Mouse (Mus musculus) midbrain, postnatal 0 days (tissue): ENCODE data around the gene Rtn4. TPM values are rescaled to one million over a fixed set of nuclear protein-coding genes. Genes with fewer than 3 reads are reported as not detected.
A peak's percentile ranks its signal among the peaks of the same experiment; 100 is the strongest.

Experiments used
- ATAC-seq: fragments of 200-750 bp; cut with Nextera tagmentation; 2 replicates; pipeline ENCODE4 v1.8.0; 2017; ENCODE audit warnings: moderate number of reproducible peaks, mild to moderate bottlenecking, moderate TSS enrichment, moderate library complexity; ENCODE audit not compliant: low FRiP score
- DNase-seq: peaks from one replicate; pipeline ENCODE4 v3.0.0-alpha.2; 2015; ENCODE audit warnings: low spot score
- H3K27ac ChIP-seq: fragments of 300-500 bp; sonication (generic); 2 replicates; pipeline ENCODE4 v1.5.1; 2014; ENCODE audit warnings: low read depth, mild to moderate bottlenecking, low read length, mixed read lengths
- H3K27me3 ChIP-seq: fragments of 300-500 bp; sonication (generic); 2 replicates; pipeline ENCODE4 v1.6.1; 2014; ENCODE audit warnings: low read length, control low read depth, mixed read lengths; ENCODE audit not compliant: insufficient read depth
- H3K36me3 ChIP-seq: fragments of 300-500 bp; sonication (generic); 2 replicates; pipeline ENCODE4 v1.6.1; 2014; ENCODE audit warnings: low read length, control low read depth, mixed read lengths; ENCODE audit not compliant: insufficient read depth
- H3K4me1 ChIP-seq: fragments of 300-500 bp; sonication (generic); 2 replicates; pipeline ENCODE4 v1.6.1; 2014; ENCODE audit warnings: mild to moderate bottlenecking, control low read depth, antibody characterized with exemption, low read length, mixed read lengths; ENCODE audit not compliant: insufficient read depth
- H3K4me2 ChIP-seq: fragments of 300-500 bp; sonication (generic); 2 replicates; pipeline ENCODE4 v1.6.1; 2014; ENCODE audit warnings: low read depth, mild to moderate bottlenecking, low read length, mixed read lengths; ENCODE audit not compliant: poor library complexity, severe bottlenecking
- H3K4me3 ChIP-seq: fragments of 300-500 bp; sonication (generic); 2 replicates; pipeline ENCODE4 v1.5.1; 2014; ENCODE audit warnings: low read depth, mild to moderate bottlenecking, low read length, moderate library complexity
- H3K9ac ChIP-seq: fragments of 300-500 bp; sonication (generic); replicated peaks from 2 replicates; pipeline ENCODE4 v1.6.1; 2014; ENCODE audit warnings: mild to moderate bottlenecking, low read length, moderate library complexity, mixed read lengths; ENCODE audit not compliant: poor library complexity, severe bottlenecking
- H3K9me3 ChIP-seq: fragments of 300-500 bp; sonication (generic); 2 replicates; pipeline ENCODE4 v1.6.1; 2016; ENCODE audit warnings: low read length, control low read depth
- CTCF ChIP-seq: IDR thresholded peaks from 2 replicates; pipeline ENCODE4 v1.5.1; 2016; ENCODE audit warnings: antibody characterized with exemption, mild to moderate bottlenecking
- WGBS: fragments of 180-500 bp; shearing (Covaris S2); extraction: QIAGEN DNeasy Blood & Tissue Kit; methylation state at CpG from one replicate; pipeline ENCODE4 v1.1.7; 2014; 5-methylcytosine and 5-hydroxymethylcytosine counted together
- polyA plus RNA-seq: library from polyadenylated mRNA; unstranded; fragments of >200 nt; fragmentation: Nextera tagmentation; extraction: Ambion mirVana; gene quantifications from 2 replicates; pipeline ENCODE4 v1.2.1, GENCODE M21; 2015
- total RNA-seq: library from RNA; depleted of rRNA; stranded (reverse); fragments of >200 nt; gene quantifications from 2 replicates; pipeline ENCODE4 v1.2.3, GENCODE M21; 2014; rRNA removed

Gene Rtn4
- total and polyA plus RNA-seq, 2 experiments from 2014 or later, result 153 to 322 TPM

GRCm38 (mm10) chr11:29787473-29787872, 94.7 kb downstream of the Rtn4 start:
- TF ChIP-seq CTCF, result no peak
- peaks cover 3% of the 10 kb centered on the region; the same call in 1 of the 2 replicates for H3K4me1 ChIP-seq
- 31% methylated on average over 5 of the region's 5 CpGs for WGBS
- no peak overlapping the region for H3K4me2 ChIP-seq
- peaks cover 22% of the 10 kb centered on the region for H3K36me3 ChIP-seq
- no peak for ATAC-seq
- no peaks in the 10 kb centered on the region for H3K27me3 ChIP-seq
- no peak overlapping the region for H3K27ac ChIP-seq
- H3K9ac ChIP-seq, result no peak overlapping the region
- DNase-seq, result no peak
- H3K9me3 ChIP-seq, result no peaks in the 10 kb centered on the region
- H3K4me3 ChIP-seq, result no peak overlapping the region

GRCm38 (mm10) chr11:29788499-29788898, 95.8 kb downstream of the Rtn4 start:
- Histone ChIP-seq H3K27ac (0 out of 2 replicates have a peak overlapping the region, but pooled peaks have one; percentile 48), H3K4me2 (no peak overlapping the region), H3K36me3 (peaks cover 18% of the 10 kb centered on the region; the same call in 1 of the 2 replicates), H3K4me1 (peaks cover 3% of the 10 kb centered on the region; the same call in 1 of the 2 replicates), H3K9me3 (no peaks in the 10 kb centered on the region), H3K4me3 (no peak overlapping the region), H3K27me3 (no peaks in the 10 kb centered on the region), H3K9ac (no peak overlapping the region)
- DNase-seq, result no peak
- WGBS, result 3% methylated on average over 1 of the region's 1 CpGs
- no peak for TF ChIP-seq CTCF
- ATAC-seq, result peak; percentile 12; the same call in 1 of the 2 replicates

GRCm38 (mm10) chr11:29788921-29789638, 96.3 kb downstream of the Rtn4 start:
- H3K4me2 ChIP-seq, result no peak overlapping the region
- 62% methylated on average over 6 of the region's 6 CpGs for WGBS
- TF ChIP-seq CTCF, result no peak
- H3K9me3 ChIP-seq, result no peaks in the 10 kb centered on the region
- H3K4me1 ChIP-seq, result peaks cover 3% of the 10 kb centered on the region; the same call in 1 of the 2 replicates
- H3K27ac ChIP-seq, result peak overlapping the region; percentile 48
- DNase-seq, result peak; percentile 82
- peak; percentile 87 for ATAC-seq
- no peak overlapping the region for H3K4me3 ChIP-seq
- no peak overlapping the region for H3K9ac ChIP-seq
- H3K36me3 ChIP-seq, result peaks cover 23% of the 10 kb centered on the region; the same call in 1 of the 2 replicates
- no peaks in the 10 kb centered on the region for H3K27me3 ChIP-seq

DNA sequence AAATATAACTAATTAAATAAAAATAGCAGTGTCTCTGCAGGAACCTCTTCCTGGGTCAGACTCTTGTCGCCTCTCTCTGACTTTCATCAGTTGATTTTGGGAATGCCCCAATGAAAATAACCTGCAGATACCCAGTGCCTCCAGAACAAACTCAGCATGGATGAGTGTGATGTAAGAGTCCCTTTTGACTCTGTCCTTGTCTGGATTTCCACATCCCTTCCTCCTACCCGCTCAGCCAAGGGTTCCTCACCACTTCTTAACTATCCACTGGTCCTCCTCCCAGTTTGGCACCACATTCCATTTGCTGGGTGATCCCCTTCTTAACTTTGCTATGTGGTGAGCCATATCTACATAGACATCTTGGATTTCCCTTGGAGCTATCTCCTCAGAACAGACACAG, 98.0 kb downstream of the Rtn4 start:
- no peaks in the 10 kb centered on the region for H3K27me3 ChIP-seq
- DNase-seq (no peak), ATAC-seq (no peak)
- WGBS, result 80% methylated on average over 2 of the region's 2 CpGs
- TF ChIP-seq CTCF, result no peak
- peaks cover 32% of the 10 kb centered on the region; the same call in 1 of the 2 replicates for H3K36me3 ChIP-seq
- no peak overlapping the region for H3K4me3 ChIP-seq
- H3K9ac ChIP-seq, result no peak overlapping the region
- H3K4me1 ChIP-seq, result peaks cover 3% of the 10 kb centered on the region; the same call in 1 of the 2 replicates
- H3K9me3 ChIP-seq, result no peaks in the 10 kb centered on the region
- H3K4me2 ChIP-seq, result no peak overlapping the region
- H3K27ac ChIP-seq, result no peak overlapping the region

Other genes with a start within 250 kb of the Rtn4 start
- gene Prorsd1, start 177.9 kb upstream of the Rtn4 start, total RNA-seq, result 1.2 and 3.2 TPM in 2 replicates
- gene Prorsd1, start 177.9 kb upstream of the Rtn4 start, polyA plus RNA-seq, result 7.8 and 8.9 TPM in 2 replicates
- 19.7 and 34.3 TPM in 2 replicates for gene Mtif2, start 166.5 kb upstream of the Rtn4 start, total RNA-seq
- 30.5 and 35.9 TPM in 2 replicates for gene Mtif2, start 166.5 kb upstream of the Rtn4 start, polyA plus RNA-seq
- gene Clhc1, start 145.0 kb upstream of the Rtn4 start, total RNA-seq, result 1.2 TPM in 1 of 2 replicates, not detected in the other
- gene Clhc1, start 145.0 kb upstream of the Rtn4 start, polyA plus RNA-seq, result 0.15 TPM in 1 of 2 replicates, not detected in the other
- 314 and 575 TPM in 2 replicates for gene Rps27a, start 144.8 kb upstream of the Rtn4 start, total RNA-seq
- 518 and 553 TPM in 2 replicates for gene Rps27a, start 144.8 kb upstream of the Rtn4 start, polyA plus RNA-seq
- 0.66 and 1.2 TPM in 2 replicates for gene 4931440F15Rik, start 132.7 kb downstream of the Rtn4 start, total RNA-seq
- gene 4931440F15Rik, start 132.7 kb downstream of the Rtn4 start, polyA plus RNA-seq, result 0.33 and 0.56 TPM in 2 replicates